Mouse (Mus musculus) layer of hippocampus, postnatal 10 days (tissue): ENCODE results near the gene Dnph1. TPM values are rescaled to one million over a fixed set of nuclear protein-coding genes. Genes with fewer than 3 reads are reported as not detected.
A peak's percentile ranks its signal among the peaks of the same experiment; 100 is the strongest.

ENCODE experiments used
- DNase-seq, 2 experiments: peaks; one replicate each; pipeline ENCODE4 v3.0.0; 2021; ENCODE audit warnings: low spot score in 2 of 2
- total RNA-seq, 2 experiments: library from RNA; stranded (reverse); gene quantifications; 2 replicates each; pipeline ENCODE4 v1.2.3; 2021

Dnph1 gene
- total RNA-seq, 2 experiments from 2014 or later, result 6.0 to 7.6 TPM

DNA sequence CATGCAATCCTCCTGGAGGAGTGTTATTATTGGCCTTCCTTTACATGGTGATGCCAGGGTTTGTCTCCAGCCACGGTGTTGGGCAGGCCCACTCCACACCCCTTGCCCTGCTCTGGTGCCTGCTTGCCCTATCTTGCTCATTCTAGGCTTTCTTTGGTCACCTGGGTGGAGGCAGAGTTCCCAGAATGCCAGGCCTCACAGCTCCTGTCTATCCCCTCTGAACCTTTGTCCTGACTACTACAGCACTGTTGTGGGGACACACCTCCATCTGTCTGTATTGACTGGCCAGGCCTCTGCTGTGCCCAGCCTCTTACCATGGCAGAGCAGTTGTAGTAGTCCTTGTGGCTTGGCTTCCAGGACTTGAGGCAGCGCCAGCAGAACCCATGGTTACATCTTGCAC lies 6.3 kb downstream of the Dnph1 start:
- no peak for DNase-seq

DNA sequence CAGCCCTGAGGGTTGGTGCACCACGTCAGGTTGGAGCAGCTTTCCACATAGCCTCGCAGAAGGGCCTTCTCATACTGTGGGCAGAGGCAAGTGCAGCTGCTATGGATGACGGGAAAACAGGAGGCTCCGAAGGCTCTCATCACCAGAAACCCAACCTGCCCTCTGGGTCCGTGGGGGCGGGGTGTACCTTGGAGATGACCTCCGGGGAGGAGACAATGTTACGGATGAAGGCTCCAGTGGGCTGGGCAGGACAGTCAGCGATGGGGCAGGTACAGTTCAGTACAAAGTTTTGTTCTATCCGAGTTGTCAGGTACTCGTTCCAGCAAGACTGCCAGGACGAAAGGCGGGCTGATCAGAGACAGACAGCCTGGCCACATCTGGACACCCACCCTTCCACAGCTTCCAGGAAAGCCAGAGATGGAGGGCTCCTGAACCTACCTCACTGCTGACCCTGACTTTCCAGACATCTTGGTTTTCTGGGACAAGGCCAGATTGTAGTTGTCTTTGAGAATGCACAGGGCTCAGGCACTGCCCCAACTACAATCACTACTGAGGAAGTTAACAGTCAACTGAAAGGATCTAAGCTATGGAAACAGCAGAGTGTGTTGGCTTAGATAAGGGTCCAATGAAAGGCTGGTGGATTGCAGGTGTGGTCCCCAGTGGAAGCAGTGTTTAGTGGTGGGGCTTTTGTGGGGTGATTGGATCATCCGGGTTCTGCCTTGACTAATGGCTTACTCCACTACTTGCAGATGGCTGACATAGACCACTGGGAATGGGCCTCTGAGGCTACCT lies 7.5 kb downstream of the Dnph1 start:
- DNase-seq, result no peak

- no peak for DNase-seq
Observed at GRCm38 (mm10) chr17:46505617-46506016, 9.1 kb downstream of the Dnph1 start.

GRCm38 (mm10) chr17:46511059-46511710 lies 14.7 kb downstream of the Dnph1 start:
- no peak for DNase-seq

DNA sequence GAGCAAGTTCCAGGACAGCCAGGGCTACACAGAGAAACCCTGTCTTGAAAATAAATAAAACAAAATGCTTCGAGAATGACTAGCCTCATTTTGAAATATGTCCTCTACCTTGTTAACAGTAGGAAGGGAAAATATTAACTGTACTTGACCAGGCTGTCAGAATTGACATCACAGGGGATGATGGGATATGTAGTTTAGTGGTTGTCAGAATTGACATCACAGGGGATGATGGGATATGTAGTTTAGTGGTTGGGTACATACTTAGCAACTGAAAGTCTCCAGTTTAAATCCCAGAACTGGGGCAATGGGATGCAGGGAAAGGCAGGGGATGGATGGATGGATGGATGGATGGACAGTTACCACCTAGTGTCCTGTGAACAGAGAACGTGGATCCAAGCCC lies 16.8 kb downstream of the Dnph1 start:
- no peak for DNase-seq

DNA sequence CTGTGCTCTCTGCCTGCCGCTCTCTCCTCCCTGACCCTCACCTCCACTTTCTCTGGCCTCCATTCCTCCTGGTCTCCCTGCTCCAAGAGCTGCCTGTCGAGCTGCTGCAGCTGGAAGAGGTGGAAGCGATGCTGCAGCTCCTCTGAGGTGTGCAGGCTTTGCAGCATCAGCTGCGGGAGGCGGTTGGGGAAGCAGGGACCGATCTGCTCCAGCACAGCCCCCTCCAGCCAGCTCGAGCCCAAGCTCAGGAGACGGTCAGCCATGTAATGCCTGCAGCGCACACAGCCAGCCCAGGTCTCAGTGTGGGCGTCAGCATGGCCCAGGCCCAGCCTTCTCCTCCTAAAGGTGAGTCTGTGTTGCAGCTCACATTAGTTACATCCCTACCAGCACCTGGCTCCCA lies 23.5 kb downstream of the Dnph1 start:
- DNase-seq, result no peak

DNA sequence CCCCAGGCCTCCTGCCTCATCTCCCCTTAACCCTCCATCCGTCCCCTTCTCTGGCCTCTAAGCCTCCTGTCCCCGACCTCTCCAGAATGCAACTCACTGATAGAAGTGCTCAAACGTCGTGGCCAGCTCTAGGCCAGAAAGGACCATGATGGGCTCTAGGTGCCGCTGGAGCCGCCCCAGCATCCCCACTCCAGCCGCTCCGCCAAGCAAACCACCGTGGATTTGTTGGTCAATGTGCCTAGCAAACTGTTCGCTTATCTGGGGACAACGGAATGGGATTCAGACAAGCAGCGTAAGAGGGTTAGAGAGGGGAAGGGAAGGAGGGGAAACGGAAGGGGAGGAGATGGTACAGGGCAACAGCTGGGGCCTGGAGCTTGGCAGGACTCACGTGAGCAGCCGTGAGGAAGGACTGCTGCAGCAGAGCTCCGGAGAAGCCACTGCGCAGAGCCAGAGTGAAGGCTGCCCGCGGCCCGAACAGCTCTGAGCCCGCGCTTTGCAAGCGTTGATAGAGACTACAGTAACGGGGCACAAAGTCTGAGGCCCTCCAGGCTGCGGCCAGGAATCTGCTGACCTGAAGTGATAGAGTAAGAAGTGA lies 24.0 kb downstream of the Dnph1 start:
- DNase-seq, result no peak

GRCm38 (mm10) chr17:46521174-46521573 lies 24.7 kb downstream of the Dnph1 start:
- no peak for DNase-seq

GRCm38 (mm10) chr17:46521963-46522668 lies 25.6 kb downstream of the Dnph1 start:
- DNase-seq, result no peak

DNA sequence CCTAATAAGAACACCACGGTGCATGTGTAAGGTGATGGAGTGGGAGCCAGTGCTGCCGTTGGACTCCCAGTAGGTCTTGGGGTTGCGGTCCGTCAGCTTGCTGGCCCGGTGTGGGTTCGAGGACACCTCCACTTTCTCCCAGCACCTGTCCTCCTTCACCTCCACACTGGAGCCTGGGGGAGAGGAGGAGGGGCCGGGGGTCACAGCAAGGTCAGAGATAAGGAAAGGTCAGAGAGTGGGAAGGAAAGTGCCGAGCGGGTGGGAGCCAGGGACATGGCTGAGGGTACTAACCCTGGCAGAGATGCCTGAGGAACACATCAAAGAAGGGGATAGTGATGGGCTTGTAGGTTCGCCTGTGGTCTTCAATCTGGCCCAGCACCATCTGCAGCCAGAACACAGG lies 28.6 kb downstream of the Dnph1 start:
- no peak for DNase-seq

- peak; percentile 77 to 83 for DNase-seq
Observed at GRCm38 (mm10) chr17:46525579-46526307, 29.2 kb downstream of the Dnph1 start.

- DNase-seq, result no peak
Observed at GRCm38 (mm10) chr17:46543661-46544060, 47.1 kb downstream of the Dnph1 start.

GRCm38 (mm10) chr17:46545813-46546564 lies 49.5 kb downstream of the Dnph1 start, which contains the start of gene Cul9:
TSS of gene Cul9 (minus strand) at chr17:46546388.
- peak; percentile 82 to 85 for DNase-seq

- DNase-seq, result no peak
Observed at GRCm38 (mm10) chr17:46546591-46546990, 50.1 kb downstream of the Dnph1 start.

GRCm38 (mm10) chr17:46546995-46547394 lies 50.5 kb downstream of the Dnph1 start:
- no peak for DNase-seq

GRCm38 (mm10) chr17:46547923-46548322 lies 51.4 kb downstream of the Dnph1 start:
- DNase-seq, result no peak

DNA sequence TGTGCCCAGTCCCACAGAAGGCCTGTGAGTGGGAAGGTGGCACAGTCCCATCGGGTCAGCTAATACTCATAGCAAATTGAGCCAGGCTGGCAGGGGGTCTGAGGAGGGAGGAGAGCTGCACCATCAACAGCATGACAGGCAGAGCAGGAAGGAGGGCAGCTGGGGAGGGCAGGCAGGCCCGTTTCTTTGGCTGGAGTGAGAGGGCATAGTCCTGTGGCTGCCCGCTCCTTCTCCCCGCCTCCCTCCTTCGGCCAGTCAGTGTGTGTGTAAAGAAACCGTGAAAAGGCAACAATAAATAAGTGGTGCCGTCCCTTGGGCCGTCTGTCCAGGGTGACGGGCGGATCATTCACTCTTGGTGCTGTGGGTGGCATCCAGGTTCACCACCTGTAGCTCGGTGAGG lies 52.2 kb downstream of the Dnph1 start:
- no peak for DNase-seq

GRCm38 (mm10) chr17:46549193-46549592 lies 52.7 kb downstream of the Dnph1 start:
- DNase-seq, result peak in 1 of 2 experiments; percentile 62
